Mouse (Mus musculus) cerebellum, adult 2 months (tissue): Measurements from ENCODE around the gene 9530003J23Rik.

ENCODE experiments used
- CTCF ChIP-seq: fragments of 200-500 bp; IDR thresholded peaks from 2 replicates; pipeline ENCODE4 v1.5.1; 2011; ENCODE audit warnings: low read depth, mild to moderate bottlenecking, control low read depth, low read length, moderate library complexity, borderline replicate concordance; ENCODE audit not compliant: insufficient read depth
- POLR2A ChIP-seq: fragments of 200-500 bp; IDR thresholded peaks from 2 replicates; pipeline ENCODE4 v1.6.1; 2011; ENCODE audit warnings: low read length, control low read depth, borderline replicate concordance; ENCODE audit not compliant: insufficient read depth

- TF ChIP-seq CTCF (no peak), POLR2A (no peak)
Measured at GRCm38 (mm10) chr10:117222821-117223220, 15.7 kb downstream of the 9530003J23Rik start.
